Mouse (Mus musculus) MEL (cell line): ENCODE measurements around the gene Sfxn4. TPM values are rescaled to one million over a fixed set of nuclear protein-coding genes. Genes with fewer than 3 reads are reported as not detected.

Experiments
- polyA plus RNA-seq, 2 experiments: library from polyadenylated mRNA; stranded (reverse) in 1 of 2; unstranded in 1 of 2; fragments of >175 nt in 1 of 2; fragments of >200 nt in 1 of 2; gene quantifications; 2 replicates each; pipeline versions ENCODE4 v1.2.1 to v1.2.4; 2012; ENCODE audit warnings: low replicate concordance in 2 of 2, low read depth in 1 of 2; ENCODE audit not compliant: insufficient read length in 2 of 2, insufficient read depth in 1 of 2, missing spikeins in 1 of 2
- total RNA-seq: library from RNA; depleted of rRNA; stranded (reverse); fragments of 300-350 nt; gene quantifications from 2 replicates; pipeline ENCODE4 v1.2.3, GENCODE M21; 2012; rRNA removed

Sfxn4 gene
- total and polyA plus RNA-seq, 3 experiments: 1.3 to 9.3 TPM; not detected in 1

Other genes starting within 250 kb of the Sfxn4 start
- 3.8 and 4.5 TPM in 2 replicates for gene Nanos1, start 105.5 kb downstream of the Sfxn4 start, total RNA-seq
- gene Nanos1, start 105.5 kb downstream of the Sfxn4 start, polyA plus RNA-seq: 1 to 10 TPM in 1 of 2 experiments, not detected in 1; 4.6 TPM
- gene Eif3a, start 70.8 kb downstream of the Sfxn4 start, total RNA-seq: 331 and 352 TPM in 2 replicates
- 100 to 1,000 TPM; 424 to 914 TPM for gene Eif3a, start 70.8 kb downstream of the Sfxn4 start, polyA plus RNA-seq
- gene Fam45a, start 49.9 kb downstream of the Sfxn4 start, total RNA-seq: 12.1 and 13.0 TPM in 2 replicates
- gene Fam45a, start 49.9 kb downstream of the Sfxn4 start, polyA plus RNA-seq: 10 to 100 TPM in 1 of 2 experiments, not detected in 1; 20.4 TPM
- 267 and 271 TPM in 2 replicates for gene Prdx3, start 13.1 kb upstream of the Sfxn4 start, total RNA-seq
- gene Prdx3, start 13.1 kb upstream of the Sfxn4 start, polyA plus RNA-seq: 100 to 1,000 TPM in 1 of 2 experiments, not detected in 1; 332 TPM
- gene Grk5, start 28.3 kb upstream of the Sfxn4 start, total RNA-seq: 3.3 and 4.2 TPM in 2 replicates
- 1 to 10 TPM in 1 of 2 experiments, not detected in 1; 8.1 TPM for gene Grk5, start 28.3 kb upstream of the Sfxn4 start, polyA plus RNA-seq